Mouse (Mus musculus): ENCODE measurements around the gene Cers3. TPM values are rescaled to one million over a fixed set of nuclear protein-coding genes. Genes with fewer than 3 reads are reported as not detected.

Gene Cers3
- total and polyA plus RNA-seq, 3 experiments: 0.01 to 0.11 TPM; not detected in 1

DNA sequence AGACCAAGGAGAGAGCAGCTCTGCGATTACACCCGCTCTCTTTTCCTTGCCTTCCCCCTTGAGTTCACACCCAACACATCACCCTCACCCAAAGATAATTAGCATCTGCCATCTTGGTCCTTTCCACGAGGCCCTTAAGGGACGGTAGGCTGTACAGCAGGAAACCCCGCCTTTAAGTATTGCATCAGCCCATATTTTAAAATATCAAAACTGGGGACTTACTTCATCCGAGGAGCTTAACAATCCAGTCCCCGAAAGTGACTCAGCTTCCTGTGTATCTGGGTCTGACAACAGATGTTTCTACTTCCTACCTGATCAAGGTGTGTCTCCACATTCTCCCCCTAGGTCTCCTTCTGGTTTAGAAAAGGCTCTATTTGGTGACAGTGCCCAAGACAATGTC, 12.3 kb downstream of the Cers3 start:
- Histone ChIP-seq H3K4me3 (ENCODE audit: low read depth, low read length) (no peak overlapping the region), H3K9me3 (replicated peaks) (no peaks in the 10 kb centered on the region), H3K27me3 (ENCODE audit: insufficient read depth, low read length) (peaks cover 2% of the 10 kb centered on the region; the same call in 1 of the 2 replicates), H3K36me3 (replicated peaks) (no peaks in the 10 kb centered on the region), H3K4me1 (ENCODE audit: insufficient read depth, low read depth, low read length) (no peaks in the 10 kb centered on the region)
- TF ChIP-seq GATA1 (IDR thresholded peaks at IDR 0.05; ENCODE audit: borderline replicate concordance, low read length): no peak
- TF ChIP-seq TAL1 (conservative IDR thresholded peaks at IDR 0.05; ENCODE audit: low read depth, low read length): no peak
- no peak for TF ChIP-seq POLR2AphosphoS5 (IDR thresholded peaks at IDR 0.05; ENCODE audit: insufficient replicate concordance, low read depth, low read length)
- no peak for TF ChIP-seq GATA2 (IDR thresholded peaks at IDR 0.05; ENCODE audit: borderline replicate concordance, low read depth, low read length)
- TF ChIP-seq CTCF (IDR thresholded peaks at IDR 0.05; ENCODE audit: low read depth, low read length): no peak
- ATAC-seq (ENCODE audit: extremely low read depth, insufficient number of reproducible peaks, low FRiP score, poor library complexity, severe bottlenecking): no peak
- no peak for DNase-seq (ENCODE audit: low spot score)

DNA sequence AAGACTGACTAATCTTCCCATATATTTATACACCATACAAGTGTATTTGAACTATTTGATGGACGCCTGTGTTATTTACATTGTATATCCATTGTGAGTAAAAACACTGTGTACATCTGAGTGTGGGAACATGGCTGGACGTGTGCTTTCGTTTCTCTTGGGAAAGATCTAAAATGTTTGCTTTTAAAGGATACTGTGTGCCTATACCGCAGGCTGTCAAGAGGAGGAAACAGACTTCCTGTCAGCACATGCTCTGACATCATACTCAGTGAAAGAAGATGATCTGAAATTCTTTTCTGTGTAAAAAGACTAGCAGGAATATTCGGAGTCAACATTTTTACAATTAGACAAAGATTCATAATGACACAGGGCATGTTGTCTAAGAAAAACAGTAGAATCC, 26.6 kb downstream of the Cers3 start:
- DNase-seq (ENCODE audit: low spot score): no peak
- Histone ChIP-seq H3K4me3 (ENCODE audit: low read depth, low read length) (no peak overlapping the region), H3K9me3 (replicated peaks) (no peaks in the 10 kb centered on the region), H3K36me3 (replicated peaks) (no peaks in the 10 kb centered on the region), H3K27me3 (ENCODE audit: insufficient read depth, low read length) (no peaks in the 10 kb centered on the region; the same call in 1 of the 2 replicates), H3K4me1 (ENCODE audit: insufficient read depth, low read depth, low read length) (no peaks in the 10 kb centered on the region)
- ATAC-seq (ENCODE audit: extremely low read depth, insufficient number of reproducible peaks, low FRiP score, poor library complexity, severe bottlenecking): no peak
- TF ChIP-seq CTCF (IDR thresholded peaks at IDR 0.05; ENCODE audit: low read depth, low read length) (no peak), POLR2AphosphoS5 (IDR thresholded peaks at IDR 0.05; ENCODE audit: insufficient replicate concordance, low read depth, low read length) (no peak), GATA1 (IDR thresholded peaks at IDR 0.05; ENCODE audit: borderline replicate concordance, low read length) (no peak), TAL1 (conservative IDR thresholded peaks at IDR 0.05; ENCODE audit: low read depth, low read length) (no peak), GATA2 (IDR thresholded peaks at IDR 0.05; ENCODE audit: borderline replicate concordance, low read depth, low read length) (no peak)

DNA sequence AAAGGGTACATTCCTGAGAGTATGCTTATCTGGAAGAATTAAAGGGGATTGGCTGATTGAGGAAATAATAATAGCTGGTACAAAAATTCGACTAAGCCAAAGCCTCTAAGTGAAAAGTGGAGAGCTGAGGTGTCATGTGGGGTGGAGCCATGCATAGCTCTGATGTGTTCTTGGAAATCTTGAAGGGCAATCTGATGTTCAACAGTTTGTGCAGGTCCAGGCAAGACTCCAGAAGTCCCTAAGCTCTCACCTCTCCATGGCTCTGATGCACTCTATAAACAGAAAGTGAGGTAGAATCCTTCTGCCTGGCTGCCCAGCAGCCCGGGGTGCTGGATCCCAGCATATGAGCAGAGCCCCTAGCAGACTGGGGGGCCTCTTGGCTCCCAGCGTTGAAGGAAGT, 27.4 kb downstream of the Cers3 start:
- no peak for TF ChIP-seq CTCF (IDR thresholded peaks at IDR 0.05; ENCODE audit: low read depth, low read length)
- TF ChIP-seq GATA2 (IDR thresholded peaks at IDR 0.05; ENCODE audit: borderline replicate concordance, low read depth, low read length): no peak
- no peak for TF ChIP-seq POLR2AphosphoS5 (IDR thresholded peaks at IDR 0.05; ENCODE audit: insufficient replicate concordance, low read depth, low read length)
- TF ChIP-seq TAL1 (conservative IDR thresholded peaks at IDR 0.05; ENCODE audit: low read depth, low read length): no peak
- no peak for TF ChIP-seq GATA1 (IDR thresholded peaks at IDR 0.05; ENCODE audit: borderline replicate concordance, low read length)

DNA sequence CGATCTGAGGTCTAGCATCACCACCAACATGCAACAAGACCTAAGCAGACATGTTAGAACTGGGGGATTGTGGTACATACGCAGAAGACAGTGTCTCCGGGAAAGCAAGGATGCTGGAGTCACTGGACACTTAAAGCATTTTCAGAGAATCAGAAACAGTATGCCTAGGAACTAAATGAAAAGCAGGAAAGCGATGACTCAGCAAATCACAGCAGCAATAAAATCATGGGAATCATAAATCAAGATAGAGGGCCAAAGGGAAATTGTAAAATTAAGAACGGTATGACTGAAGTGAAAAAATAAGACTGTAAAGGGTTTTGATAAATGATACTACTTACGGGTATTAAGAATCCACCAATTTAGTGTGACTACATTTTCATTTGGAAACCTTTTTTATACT, 27.9 kb downstream of the Cers3 start:
- Histone ChIP-seq H3K4me1 (ENCODE audit: insufficient read depth, low read depth, low read length) (no peaks in the 10 kb centered on the region), H3K36me3 (replicated peaks) (no peaks in the 10 kb centered on the region), H3K9me3 (replicated peaks) (no peaks in the 10 kb centered on the region), H3K4me3 (ENCODE audit: low read depth, low read length) (no peak overlapping the region), H3K27me3 (ENCODE audit: insufficient read depth, low read length) (no peaks in the 10 kb centered on the region)
- TF ChIP-seq CTCF (IDR thresholded peaks at IDR 0.05; ENCODE audit: low read depth, low read length) (no peak), TAL1 (conservative IDR thresholded peaks at IDR 0.05; ENCODE audit: low read depth, low read length) (no peak), GATA1 (IDR thresholded peaks at IDR 0.05; ENCODE audit: borderline replicate concordance, low read length) (no peak), POLR2AphosphoS5 (IDR thresholded peaks at IDR 0.05; ENCODE audit: insufficient replicate concordance, low read depth, low read length) (no peak), GATA2 (IDR thresholded peaks at IDR 0.05; ENCODE audit: borderline replicate concordance, low read depth, low read length) (no peak)
- ATAC-seq (ENCODE audit: extremely low read depth, insufficient number of reproducible peaks, low FRiP score, poor library complexity, severe bottlenecking) (no peak), DNase-seq (ENCODE audit: low spot score) (no peak)

More for the DNA sequence above, 27.4 kb downstream of the Cers3 start:
- Histone ChIP-seq H3K9me3 (replicated peaks) (no peaks in the 10 kb centered on the region), H3K4me1 (ENCODE audit: insufficient read depth, low read depth, low read length) (no peaks in the 10 kb centered on the region), H3K36me3 (replicated peaks) (no peaks in the 10 kb centered on the region), H3K27me3 (ENCODE audit: insufficient read depth, low read length) (no peaks in the 10 kb centered on the region; the same call in 1 of the 2 replicates), H3K4me3 (ENCODE audit: low read depth, low read length) (no peak overlapping the region)
- ATAC-seq (ENCODE audit: extremely low read depth, insufficient number of reproducible peaks, low FRiP score, poor library complexity, severe bottlenecking) (no peak), DNase-seq (ENCODE audit: low spot score) (no peak)

DNA sequence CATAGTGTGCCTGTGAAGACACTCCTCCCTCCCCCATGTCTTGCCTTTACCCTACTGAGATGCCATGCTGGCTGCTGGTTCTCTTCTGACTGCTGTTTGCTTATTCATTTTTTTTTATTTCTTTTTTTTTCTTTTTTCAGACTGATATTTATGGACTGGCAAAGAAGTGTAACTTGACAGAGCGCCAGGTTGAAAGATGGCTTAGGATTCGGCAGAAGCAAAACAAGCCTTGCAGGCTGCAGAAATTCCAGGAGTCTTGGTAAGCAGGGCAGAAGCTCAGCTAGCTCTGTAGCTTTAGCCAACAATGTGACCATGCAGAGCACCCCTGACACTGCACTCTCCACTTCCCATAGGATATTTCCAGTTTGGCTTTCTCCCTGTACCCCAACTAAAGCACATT, 36.1 kb downstream of the Cers3 start:
- H3K9me3 ChIP-seq (replicated peaks): no peaks in the 10 kb centered on the region
- no peak for ATAC-seq (ENCODE audit: extremely low read depth, insufficient number of reproducible peaks, low FRiP score, poor library complexity, severe bottlenecking)
- TF ChIP-seq POLR2AphosphoS5 (IDR thresholded peaks at IDR 0.05; ENCODE audit: insufficient replicate concordance, low read depth, low read length) (no peak), TAL1 (conservative IDR thresholded peaks at IDR 0.05; ENCODE audit: low read depth, low read length) (no peak), CTCF (IDR thresholded peaks at IDR 0.05; ENCODE audit: low read depth, low read length) (no peak), GATA2 (IDR thresholded peaks at IDR 0.05; ENCODE audit: borderline replicate concordance, low read depth, low read length) (no peak), GATA1 (IDR thresholded peaks at IDR 0.05; ENCODE audit: borderline replicate concordance, low read length) (no peak)
- DNase-seq (ENCODE audit: low spot score): no peak
- H3K4me3 ChIP-seq (ENCODE audit: low read depth, low read length): no peak overlapping the region
- H3K36me3 ChIP-seq (replicated peaks): no peaks in the 10 kb centered on the region
- no peaks in the 10 kb centered on the region for H3K4me1 ChIP-seq (ENCODE audit: insufficient read depth, low read depth, low read length)
- H3K27me3 ChIP-seq (ENCODE audit: insufficient read depth, low read length): no peaks in the 10 kb centered on the region

DNA sequence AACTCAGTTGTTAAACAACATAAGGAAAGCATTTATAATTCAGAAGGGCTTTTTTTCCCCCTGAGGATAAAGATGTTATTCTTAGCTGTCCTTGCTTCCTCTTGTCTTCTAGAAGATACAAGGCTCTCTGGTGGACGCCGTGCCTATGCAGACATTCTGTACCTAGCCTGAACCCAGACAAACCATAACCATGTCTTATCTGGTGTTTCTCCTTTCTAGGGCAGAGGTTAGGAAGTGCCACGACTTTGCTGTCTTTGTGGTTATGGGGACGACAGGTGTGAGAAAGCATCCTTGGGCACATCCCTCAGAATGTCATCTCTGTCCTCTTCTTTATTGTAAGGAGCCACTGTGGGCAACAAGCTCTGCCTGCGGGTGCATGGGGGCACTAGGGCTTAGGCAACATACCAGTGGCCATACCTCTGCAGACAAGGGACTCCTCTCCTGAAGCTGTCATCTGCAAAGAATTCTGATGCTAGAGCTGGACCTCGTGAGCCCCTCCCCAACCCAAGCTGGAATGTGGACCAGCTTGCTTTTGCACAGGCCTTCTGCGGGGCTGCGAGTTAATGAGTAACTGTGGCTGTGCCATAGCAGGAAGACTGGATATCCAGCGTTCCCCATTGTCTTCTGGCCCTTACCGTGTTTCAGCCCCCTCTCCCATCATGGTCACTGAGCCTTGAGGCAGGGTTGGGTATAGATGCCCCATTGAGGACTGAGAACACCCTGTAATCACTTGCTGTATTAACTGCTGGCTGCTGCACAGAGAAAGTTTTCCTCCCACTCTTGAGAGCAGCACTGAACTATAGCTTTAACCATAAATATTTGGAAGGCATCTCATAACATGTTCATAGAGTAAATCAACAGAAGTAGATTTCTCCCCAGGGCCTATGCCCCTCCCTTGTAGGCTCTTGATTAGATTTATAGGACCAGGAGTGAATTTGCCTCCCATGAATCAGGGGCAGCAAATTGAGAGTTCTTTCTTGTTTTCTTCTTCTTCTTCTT, 36.9 kb downstream of the Cers3 start:
- ATAC-seq (ENCODE audit: extremely low read depth, insufficient number of reproducible peaks, low FRiP score, poor library complexity, severe bottlenecking): no peak
- Histone ChIP-seq H3K36me3 (replicated peaks) (no peaks in the 10 kb centered on the region), H3K4me1 (ENCODE audit: insufficient read depth, low read depth, low read length) (no peaks in the 10 kb centered on the region), H3K9me3 (replicated peaks) (no peaks in the 10 kb centered on the region), H3K4me3 (ENCODE audit: low read depth, low read length) (no peak overlapping the region), H3K27me3 (ENCODE audit: insufficient read depth, low read length) (no peaks in the 10 kb centered on the region)
- no peak for TF ChIP-seq CTCF (IDR thresholded peaks at IDR 0.05; ENCODE audit: low read depth, low read length)
- TF ChIP-seq POLR2AphosphoS5 (IDR thresholded peaks at IDR 0.05; ENCODE audit: insufficient replicate concordance, low read depth, low read length): no peak
- no peak for TF ChIP-seq GATA2 (IDR thresholded peaks at IDR 0.05; ENCODE audit: borderline replicate concordance, low read depth, low read length)
- DNase-seq (ENCODE audit: low spot score): no peak

All from G1E (cell line).